Mouse (Mus musculus) E14TG2a.4 (cell line): ENCODE data around the gene Zdhhc11.

Source experiments
- CTCF ChIP-seq: conservative IDR thresholded peaks from 2 replicates; pipeline ENCODE4 v1.5.1; 2014; ENCODE audit warnings: low read length
- NANOG ChIP-seq: IDR thresholded peaks from 2 replicates; pipeline ENCODE4 v1.6.1; 2014; ENCODE audit warnings: borderline replicate concordance, low read length, mixed read lengths
- POU5F1 ChIP-seq: IDR thresholded peaks from 2 replicates; pipeline ENCODE4 v1.6.1; 2014; ENCODE audit warnings: low read length, borderline replicate concordance

- no peak for TF ChIP-seq CTCF
- no peak for TF ChIP-seq NANOG
- TF ChIP-seq POU5F1 = no peak
Measured at GRCm38 (mm10) chr13:73932201-73932600, 31.4 kb upstream of the Zdhhc11 start.
